Mouse (Mus musculus) brain, embryonic 18.5 days (tissue): Measurements from ENCODE around the gene Pdxk.

Source experiments
- DNase-seq: peaks from one replicate; pipeline ENCODE4 v3.0.0-alpha.2; 2012; ENCODE audit warnings: low read depth, low spot score

The Pdxk gene

DNA sequence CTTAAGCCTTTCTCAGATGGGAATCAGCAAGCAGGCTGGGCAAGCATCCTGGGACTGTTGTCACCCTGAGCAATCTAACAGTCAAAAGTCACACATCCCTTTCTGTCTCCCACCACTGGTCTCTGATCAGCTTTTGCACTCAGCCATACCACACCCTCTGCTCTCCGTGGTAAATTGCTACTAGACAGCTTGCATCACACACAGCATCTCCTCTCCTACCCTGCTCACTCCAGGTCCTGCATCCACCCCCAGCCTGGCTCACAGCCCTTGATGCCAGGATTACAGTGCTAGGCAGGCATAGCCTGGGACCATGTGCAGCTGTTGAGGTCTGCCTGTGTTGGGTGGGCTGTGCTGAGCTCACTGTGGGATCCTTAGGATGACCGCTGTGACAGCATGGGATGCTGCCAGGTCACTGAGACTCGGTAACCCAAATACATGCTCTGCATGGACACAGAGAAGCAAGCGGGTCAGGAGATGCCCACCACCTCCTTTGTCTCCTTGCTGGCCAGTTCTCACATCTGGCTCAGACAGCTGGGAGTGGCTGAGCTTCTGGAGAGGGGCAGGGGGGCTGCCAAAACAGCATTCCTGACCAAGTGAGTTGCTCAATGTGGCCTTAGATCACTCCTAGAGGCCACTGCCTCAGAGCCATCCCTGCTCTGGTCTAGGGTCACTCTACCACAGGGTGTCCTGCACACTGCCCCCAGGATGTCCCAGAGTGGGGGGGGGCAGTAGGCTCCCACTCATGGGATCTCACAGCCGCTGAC is 6.2 kb downstream of the Pdxk start:
- no peak for DNase-seq

- no peak for DNase-seq
Observed at GRCm38 (mm10) chr10:78457495-78458347, 7.1 kb downstream of the Pdxk start.

DNA sequence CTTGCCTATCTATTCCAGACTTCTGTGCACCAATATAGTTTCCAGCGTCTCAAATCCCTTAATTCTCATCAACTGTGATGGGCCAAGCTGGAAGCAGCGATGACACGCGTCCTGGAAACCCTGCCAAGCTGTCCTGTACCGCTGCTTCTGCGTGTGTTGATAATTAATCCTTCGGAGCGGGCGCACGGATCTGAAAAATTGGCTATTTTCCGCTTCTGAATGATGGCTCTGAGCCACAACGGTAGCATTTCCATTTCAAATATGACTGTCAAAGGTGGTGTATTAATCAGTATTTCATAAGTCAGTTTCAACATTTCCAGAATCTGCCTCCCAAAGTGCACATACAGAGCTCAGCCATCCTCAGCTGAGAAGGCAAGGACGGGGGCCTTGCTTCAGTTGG is 8.1 kb downstream of the Pdxk start:
- DNase-seq = no peak

- DNase-seq = no peak
Observed at GRCm38 (mm10) chr10:78452641-78453040, 12.1 kb downstream of the Pdxk start.

DNA sequence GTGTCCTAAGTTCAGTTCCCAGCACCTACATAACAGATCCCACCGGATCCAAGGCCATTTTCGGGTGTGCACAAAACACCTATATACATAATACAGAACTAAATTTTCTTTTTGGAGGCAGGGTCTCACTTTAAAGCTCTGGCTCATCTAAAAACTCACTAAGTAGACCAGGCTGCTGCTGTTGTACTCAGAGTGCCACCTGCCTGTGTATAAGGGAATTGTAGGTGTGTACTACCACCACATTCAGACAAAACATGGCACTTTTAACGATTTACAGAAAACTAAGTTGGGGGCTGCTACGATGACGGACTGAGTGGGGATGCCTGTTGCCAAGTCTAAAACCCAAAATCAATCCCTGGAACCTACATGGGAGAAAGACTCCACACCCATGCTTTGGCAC is 14.0 kb downstream of the Pdxk start:
- no peak for DNase-seq

DNA sequence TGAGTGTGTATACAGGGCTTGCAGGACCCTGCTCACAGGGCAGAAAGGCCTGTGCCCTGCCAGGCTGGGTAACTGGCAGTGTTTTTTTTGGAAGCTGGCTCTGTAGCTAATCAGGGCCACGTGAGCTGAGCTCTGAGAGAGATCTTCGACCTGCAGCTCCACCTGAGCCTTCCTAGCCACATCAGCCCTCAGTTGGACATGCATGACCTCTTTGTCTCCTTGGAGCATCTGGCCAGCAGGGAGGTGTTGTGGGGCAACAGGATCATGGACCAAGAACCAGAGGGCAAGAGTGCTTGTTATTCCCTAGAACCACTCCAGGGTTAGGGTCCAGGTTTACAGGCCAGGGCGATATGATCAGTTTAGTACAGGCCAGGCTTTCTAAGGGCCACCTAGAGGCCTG is 17.4 kb downstream of the Pdxk start:
- no peak for DNase-seq

GRCm38 (mm10) chr10:78446195-78446594 is 18.6 kb downstream of the Pdxk start:
- DNase-seq = no peak

DNA sequence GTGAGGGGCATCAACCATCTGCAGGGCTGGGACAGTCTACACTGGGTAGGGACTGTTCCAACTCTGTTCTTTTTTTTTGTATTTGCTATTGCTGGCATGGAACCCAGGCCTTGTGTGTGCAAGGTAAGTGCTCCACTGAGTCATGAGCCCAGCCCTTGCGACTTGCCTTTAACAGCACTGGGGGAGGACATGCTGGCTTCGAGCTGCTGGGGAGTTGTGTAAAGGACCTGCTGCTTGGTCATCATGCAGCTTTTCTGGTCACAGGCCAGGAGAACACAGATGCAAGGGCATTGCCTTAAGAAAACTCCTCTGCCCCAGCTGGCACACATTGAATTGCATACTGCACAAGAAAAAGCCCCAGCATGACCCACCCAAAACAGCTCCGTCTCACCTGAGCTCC is 22.5 kb downstream of the Pdxk start:
- no peak for DNase-seq

- DNase-seq = no peak
Observed at GRCm38 (mm10) chr10:78441606-78442005, 23.2 kb downstream of the Pdxk start.

- no peak for DNase-seq
Observed at GRCm38 (mm10) chr10:78440812-78441211, 24.0 kb downstream of the Pdxk start.

DNA sequence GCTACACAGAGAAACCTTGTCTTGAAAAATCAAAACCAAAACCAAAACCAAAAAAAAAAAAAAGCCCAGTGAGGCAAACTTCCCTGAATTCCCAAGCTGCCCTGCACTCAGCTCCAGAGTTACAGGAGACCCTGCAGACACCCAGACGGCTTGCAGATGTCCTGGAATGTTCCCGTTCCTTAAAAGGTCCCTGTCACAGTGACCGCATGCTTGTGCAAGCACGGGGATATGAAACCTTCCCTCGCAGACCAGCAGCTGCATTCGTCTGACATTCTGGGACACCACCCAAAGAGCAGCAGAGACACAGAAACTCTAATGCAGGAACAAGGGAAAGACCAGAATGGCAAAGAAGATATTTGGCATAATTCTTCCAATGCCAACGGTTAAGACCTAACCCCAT is 24.8 kb downstream of the Pdxk start:
- no peak for DNase-seq

- DNase-seq = no peak
Observed at GRCm38 (mm10) chr10:78439550-78439949, 25.2 kb downstream of the Pdxk start.

GRCm38 (mm10) chr10:78438094-78438493 is 26.7 kb downstream of the Pdxk start:
- DNase-seq = no peak

DNA sequence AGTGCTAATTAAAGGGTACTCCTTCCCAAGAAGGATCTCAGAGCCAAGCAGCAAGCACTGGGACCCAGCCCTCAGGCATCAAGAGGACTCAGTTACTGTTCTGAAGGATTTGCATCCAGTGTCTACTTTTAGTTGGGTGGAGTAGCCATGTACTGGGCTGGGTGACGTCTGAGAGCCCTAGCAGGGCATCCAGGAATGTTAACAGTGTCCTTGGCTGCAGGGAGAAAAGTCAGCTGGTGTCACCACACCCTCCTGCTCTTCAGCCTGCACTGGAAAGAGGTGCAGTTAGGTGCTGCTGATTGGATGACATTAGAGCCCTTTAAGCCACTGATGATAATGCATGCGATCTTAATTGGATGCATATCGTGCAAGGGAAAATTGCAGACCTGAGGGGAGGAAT is 31.9 kb downstream of the Pdxk start:
- DNase-seq = no peak

- no peak for DNase-seq
Observed at GRCm38 (mm10) chr10:78429776-78430175, 35.0 kb downstream of the Pdxk start.

DNA sequence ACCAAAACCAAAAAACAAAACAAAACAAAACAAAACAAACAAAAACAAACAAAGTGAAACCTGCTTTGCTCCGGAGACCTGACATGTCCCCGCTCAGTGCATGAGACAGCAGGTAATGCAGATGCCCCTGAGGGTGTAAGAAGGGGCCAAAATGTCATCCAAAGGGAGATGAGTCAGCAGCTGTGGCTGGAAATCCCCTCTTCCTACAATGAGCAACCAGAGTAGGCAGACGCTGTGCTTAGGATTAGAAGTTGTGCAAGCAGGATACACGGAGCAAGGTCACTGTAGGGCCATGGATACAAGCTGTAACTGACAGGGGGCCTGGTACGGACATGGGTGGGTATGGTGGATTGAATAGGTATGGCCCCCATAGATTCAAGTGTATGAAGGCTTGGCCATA is 35.6 kb downstream of the Pdxk start:
- no peak for DNase-seq

DNA sequence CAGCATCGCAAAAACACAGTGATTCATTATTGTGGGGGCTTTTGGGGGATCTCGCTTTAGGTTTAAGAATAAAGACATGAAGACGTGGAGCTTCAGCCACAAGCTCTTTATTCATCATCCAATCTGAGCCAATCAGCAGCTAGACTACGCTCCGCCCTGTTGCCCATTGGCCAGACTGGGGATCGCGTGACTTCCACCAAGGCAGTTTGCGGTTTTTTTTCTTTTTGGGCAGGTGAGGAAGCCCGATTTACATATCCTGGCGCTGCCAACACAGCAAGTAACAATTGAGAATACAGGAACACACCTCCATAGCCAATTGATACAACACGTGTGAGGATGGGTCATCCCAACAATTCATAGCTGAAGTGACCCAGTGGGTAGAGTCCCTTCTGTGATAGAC is 36.7 kb downstream of the Pdxk start:
- DNase-seq = no peak

DNA sequence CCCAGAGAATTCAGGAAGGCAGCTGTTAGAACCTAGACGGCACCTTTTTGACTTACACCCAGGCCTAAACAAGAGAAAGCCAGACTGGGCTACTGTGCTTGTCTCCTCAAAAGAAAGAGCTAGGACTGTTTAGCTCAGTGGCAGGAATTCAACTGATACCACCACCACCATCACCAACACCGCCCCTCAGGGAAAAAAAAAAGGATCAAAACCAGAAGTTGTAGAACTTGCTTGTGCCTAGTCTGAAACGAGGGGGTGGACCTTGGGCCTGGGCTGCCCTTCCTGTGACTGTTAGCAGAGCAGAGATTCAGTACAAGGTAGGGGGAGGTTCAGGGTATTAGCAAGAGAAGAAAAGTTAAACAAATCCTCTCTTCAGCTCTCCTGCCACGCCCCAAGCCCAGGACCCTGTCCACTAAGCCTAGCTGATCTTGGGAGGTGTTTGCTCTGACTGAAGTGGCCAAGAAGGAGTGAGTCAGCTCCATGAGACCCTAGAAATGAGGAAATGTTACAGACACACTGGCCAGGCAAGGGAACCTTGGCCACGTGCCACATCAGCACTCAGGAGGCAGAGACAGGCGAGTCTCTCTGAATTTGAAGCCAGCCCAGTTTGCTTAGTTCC is 38.5 kb downstream of the Pdxk start:
- no peak for DNase-seq

GRCm38 (mm10) chr10:78425181-78426041 is 39.4 kb downstream of the Pdxk start, which contains the start of gene Cstb:
Cstb (plus strand) TSS chr10:78425669.
- peak; percentile 52 for DNase-seq

GRCm38 (mm10) chr10:78422614-78423013 is 42.2 kb downstream of the Pdxk start:
- no peak for DNase-seq

- DNase-seq = no peak
Observed at GRCm38 (mm10) chr10:78420929-78421328, 43.8 kb downstream of the Pdxk start.

DNA sequence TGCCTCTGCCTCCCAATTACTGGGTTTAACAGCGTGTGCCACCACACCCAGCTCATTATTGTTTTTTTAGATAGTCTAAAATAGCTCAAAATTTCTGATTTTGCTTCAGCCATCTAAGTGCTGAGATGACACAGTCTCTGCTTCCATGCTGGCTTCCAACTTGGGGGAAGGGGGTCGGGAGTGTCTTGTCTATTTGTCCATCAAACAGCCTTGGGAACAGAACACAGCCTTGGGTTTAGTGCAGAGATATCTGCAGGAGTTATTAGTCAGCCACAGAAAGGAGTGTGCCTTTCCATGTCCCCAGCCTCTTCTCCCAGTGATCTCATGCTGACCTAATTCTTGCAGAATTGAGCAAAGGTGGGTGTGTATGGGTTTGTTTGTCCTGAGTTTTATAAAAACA is 46.0 kb downstream of the Pdxk start:
- DNase-seq = no peak
